ENCODE assay signal across 37 mouse cellular contexts in the genomic region with DNA sequence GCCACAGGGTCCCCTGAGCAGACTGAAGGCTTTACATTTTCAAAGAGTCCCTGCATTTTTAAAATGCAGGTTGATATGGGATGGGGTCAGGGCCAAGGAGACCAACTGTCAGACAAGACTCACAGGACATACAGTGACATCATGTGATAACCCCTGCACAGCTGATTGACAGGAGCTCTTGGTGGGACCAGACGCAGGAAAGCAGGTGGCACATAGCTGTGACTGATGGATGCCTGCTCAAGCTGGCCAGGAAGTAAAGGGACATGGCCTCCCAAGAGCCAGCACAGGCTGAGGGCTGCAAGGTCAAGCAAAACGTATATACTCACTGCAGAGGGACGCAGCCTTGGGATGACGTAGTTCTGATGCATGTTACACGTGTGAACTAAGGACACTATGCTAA. TPM values are rescaled to one million over a fixed set of nuclear protein-coding genes. Genes with fewer than 3 reads are reported as not detected.
"Had no signal": no experiment of that assay in that cellular context is flagged by ENCODE, and none has a peak within 500 bp of the region (broad histone marks: within the 10 kb centered on the region; RNA-seq: fewer than 3 reads in every experiment).

No protein-coding gene starts in this region.

- H3K27me3 ChIP-seq: limb, embryonic 12.5 days; limb, embryonic 13.5 days; limb, embryonic 15.5 days; liver, embryonic 12.5 days; liver, embryonic 13.5 days; liver, embryonic 15.5 days; lung, embryonic 15.5 days; midbrain, embryonic 12.5 days; midbrain, embryonic 13.5 days; midbrain, embryonic 15.5 days; neural tube, embryonic 12.5 days; neural tube, embryonic 13.5 days had no signal

- ATAC-seq: liver, embryonic 12.5 days; liver, postnatal 0 days; lung, postnatal 0 days; midbrain, embryonic 15.5 days; midbrain, embryonic 16.5 days had no signal

- H3K36me3 ChIP-seq: limb, embryonic 10.5 days; limb, embryonic 12.5 days; limb, embryonic 13.5 days; limb, embryonic 15.5 days; liver, embryonic 12.5 days; liver, embryonic 13.5 days; liver, embryonic 15.5 days; lung, embryonic 15.5 days; midbrain, embryonic 10.5 days; midbrain, embryonic 12.5 days; midbrain, embryonic 13.5 days; midbrain, embryonic 15.5 days; neural tube, embryonic 12.5 days; neural tube, embryonic 13.5 days had no signal

- H3K4me3 ChIP-seq: limb, embryonic 10.5 days; limb, embryonic 12.5 days; limb, embryonic 13.5 days; limb, embryonic 15.5 days; liver, embryonic 12.5 days; liver, embryonic 13.5 days; liver, embryonic 15.5 days; lung, embryonic 15.5 days; megakaryocyte, embryonic 14.5 days; midbrain, embryonic 10.5 days; midbrain, embryonic 12.5 days; midbrain, embryonic 13.5 days; midbrain, embryonic 15.5 days; myocyte; neural tube, embryonic 12.5 days; neural tube, embryonic 13.5 days had no signal

- H3K27ac ChIP-seq: limb, embryonic 10.5 days; limb, embryonic 12.5 days; limb, embryonic 13.5 days; limb, embryonic 15.5 days; liver, embryonic 12.5 days; liver, embryonic 13.5 days; liver, embryonic 14.5 days; liver, embryonic 15.5 days; lung, embryonic 15.5 days; macrophage; midbrain, embryonic 12.5 days; midbrain, embryonic 13.5 days; midbrain, embryonic 15.5 days; neural tube, embryonic 12.5 days; neural tube, embryonic 13.5 days had no signal

- H3K9ac ChIP-seq: limb, embryonic 12.5 days; limb, embryonic 13.5 days; limb, embryonic 15.5 days; liver, embryonic 12.5 days; liver, embryonic 13.5 days; liver, embryonic 14.5 days; liver, embryonic 15.5 days; liver, postnatal 0 days; lung, embryonic 14.5 days; lung, embryonic 15.5 days; midbrain, embryonic 12.5 days; midbrain, embryonic 13.5 days; midbrain, embryonic 15.5 days; neural tube, embryonic 12.5 days; neural tube, embryonic 13.5 days had no signal

- H3K4me2 ChIP-seq: limb, embryonic 12.5 days; limb, embryonic 13.5 days; limb, embryonic 15.5 days; liver, embryonic 11.5 days; liver, embryonic 12.5 days; liver, embryonic 13.5 days; liver, embryonic 15.5 days; lung, embryonic 14.5 days; lung, embryonic 15.5 days; midbrain, embryonic 11.5 days; midbrain, embryonic 12.5 days; midbrain, embryonic 13.5 days; midbrain, embryonic 15.5 days; neural tube, embryonic 12.5 days; neural tube, embryonic 13.5 days had no signal

- H3K9me3 ChIP-seq: limb, embryonic 10.5 days; limb, embryonic 12.5 days; limb, embryonic 13.5 days; limb, embryonic 15.5 days; liver, embryonic 12.5 days; liver, embryonic 13.5 days; liver, embryonic 15.5 days; lung, embryonic 15.5 days; megakaryocyte, embryonic 14.5 days; midbrain, embryonic 10.5 days; midbrain, embryonic 12.5 days; midbrain, embryonic 13.5 days; midbrain, embryonic 15.5 days; neural tube, embryonic 12.5 days; neural tube, embryonic 13.5 days had no signal

- DNase-seq: left cerebral cortex, postnatal 4 days; liver; liver, embryonic 13.5 days; liver, postnatal 0 days; lung, adult 18-20 months; lung, adult 2 months; lung, embryonic 14.5 days; lung, postnatal 10 days; lung, postnatal 14 days; lung, postnatal 36 days; lung, postnatal 4 days; midbrain, embryonic 14.5 days had no signal

- H3K4me1 ChIP-seq: limb, embryonic 12.5 days; liver, embryonic 12.5 days; liver, embryonic 13.5 days; liver, embryonic 15.5 days; neural tube, embryonic 12.5 days had no signal

RNA-seq across cellular contexts. Expression of a gene that starts 0.9 kb away (rescaled TPM):
- polyA plus RNA-seq: limb, embryonic 10.5 days; limb, embryonic 12.5 days; limb, embryonic 13.5 days; liver, adult 2 months; liver, embryonic 11.5 days; liver, embryonic 13.5 days; liver, embryonic 15.5 days; lung, embryonic 16.5 days; macrophage; myocyte had no signal

RNA-seq across cellular contexts. Expression of a gene that starts 39.2 kb away (rescaled TPM):
- total RNA-seq: megakaryocyte progenitor cell, adult 5-6 weeks; monocyte, adult 5-6 weeks had no signal
- polyA plus RNA-seq: macrophage, myocyte had no signal
